Mouse (Mus musculus): ENCODE data around the gene Vill.
A peak's percentile ranks its signal among the peaks of the same experiment; 100 is the strongest.

Gene Vill

DNA sequence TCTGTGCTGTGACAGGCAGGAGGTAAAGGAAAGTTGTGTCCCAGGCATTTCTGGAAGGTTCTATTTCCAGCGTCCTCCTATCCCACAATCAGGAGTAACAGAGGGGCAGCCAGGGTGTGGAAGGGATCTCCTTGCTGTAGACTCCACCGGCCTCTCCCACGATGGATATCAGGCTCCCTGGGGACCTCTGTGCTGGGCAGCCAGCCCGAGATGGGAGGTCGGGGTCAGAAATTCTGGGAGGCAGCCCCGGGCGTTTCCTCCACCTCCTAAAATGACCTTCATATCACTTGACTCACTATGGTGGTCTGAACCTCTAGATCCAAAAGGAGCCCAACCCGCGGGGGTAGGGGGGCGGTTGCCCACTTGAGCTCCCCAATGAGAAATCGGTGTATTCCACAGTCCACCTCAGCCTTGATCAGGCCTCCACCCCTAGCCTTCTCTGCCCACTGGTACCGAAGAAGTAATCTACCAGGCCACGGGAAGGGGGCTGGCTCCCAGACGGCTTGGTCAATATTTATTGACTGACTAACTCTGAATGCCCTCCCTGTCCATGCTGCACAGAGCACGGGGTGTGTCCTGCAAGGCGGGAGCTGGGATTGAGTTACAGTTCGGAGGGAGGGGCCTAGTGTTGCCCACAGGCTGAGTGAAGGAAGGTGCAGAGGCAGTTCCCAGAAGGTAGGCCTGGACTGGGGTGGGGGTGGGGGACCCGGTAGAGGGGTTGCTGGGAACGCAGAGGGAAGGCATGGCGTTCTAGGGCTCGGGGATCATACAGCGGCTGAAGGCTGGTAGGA is at the start of gene Vill:
Gene Vill, plus strand, starts transcription at position 625 of the 791 bp plus-strand sequence.
- DNase-seq (ENCODE audit: low read depth), result no peak

DNA sequence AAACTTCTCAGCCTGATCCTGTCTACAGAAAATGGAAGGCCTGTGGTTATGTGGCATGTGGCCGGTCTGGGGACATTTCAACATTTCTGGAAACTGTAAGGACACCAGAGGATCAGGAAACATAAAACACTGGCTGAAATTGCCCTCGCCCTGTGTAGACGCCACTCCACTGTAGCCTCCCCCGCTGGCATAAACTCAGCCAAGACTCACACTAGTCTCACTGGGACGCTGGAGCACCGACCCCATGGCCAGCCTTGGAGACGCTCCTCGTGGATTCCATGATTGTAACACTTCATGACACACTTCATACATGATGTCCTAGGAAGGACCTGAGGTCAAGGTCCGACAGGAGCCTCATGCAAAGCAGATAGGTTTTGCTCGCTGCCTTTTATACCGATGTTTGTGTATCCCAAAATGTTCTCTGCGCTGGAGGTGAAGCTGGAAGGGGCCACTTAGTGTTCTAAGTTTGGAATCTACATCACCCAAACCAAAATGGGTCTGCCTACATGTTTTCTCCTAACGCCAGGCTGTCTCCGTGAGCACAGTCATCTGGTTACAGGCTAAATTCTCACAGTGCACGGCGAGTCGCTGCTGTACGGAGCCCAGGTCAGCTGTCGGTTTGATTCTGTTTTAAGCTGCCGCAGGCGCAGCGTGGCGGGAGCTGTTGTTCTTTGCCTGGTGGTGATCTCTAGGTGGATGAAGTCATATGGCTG is 48.4 kb upstream of the Vill start:
- DNase-seq (ENCODE audit: low read depth), result peak; percentile 16

DNA sequence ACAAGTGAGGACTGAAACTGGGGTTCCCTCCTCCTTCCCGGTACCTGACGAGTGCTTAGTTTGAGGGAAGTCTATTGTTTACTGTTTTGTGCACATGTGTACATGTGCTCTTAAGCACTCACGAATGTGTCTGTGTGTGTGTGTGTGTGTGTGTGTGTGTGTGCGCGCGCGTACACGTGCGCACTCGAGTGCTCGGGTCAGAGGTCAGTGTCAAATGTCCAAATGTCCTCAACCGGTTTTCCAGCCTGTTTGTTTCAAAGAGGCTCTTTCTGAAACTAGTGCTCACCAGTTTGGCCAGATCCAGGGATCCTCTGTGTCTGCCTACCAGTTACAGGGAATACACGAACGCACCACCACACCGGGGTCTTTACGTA is 47.9 kb upstream of the Vill start:
- no peak for DNase-seq (ENCODE audit: low read depth)

DNA sequence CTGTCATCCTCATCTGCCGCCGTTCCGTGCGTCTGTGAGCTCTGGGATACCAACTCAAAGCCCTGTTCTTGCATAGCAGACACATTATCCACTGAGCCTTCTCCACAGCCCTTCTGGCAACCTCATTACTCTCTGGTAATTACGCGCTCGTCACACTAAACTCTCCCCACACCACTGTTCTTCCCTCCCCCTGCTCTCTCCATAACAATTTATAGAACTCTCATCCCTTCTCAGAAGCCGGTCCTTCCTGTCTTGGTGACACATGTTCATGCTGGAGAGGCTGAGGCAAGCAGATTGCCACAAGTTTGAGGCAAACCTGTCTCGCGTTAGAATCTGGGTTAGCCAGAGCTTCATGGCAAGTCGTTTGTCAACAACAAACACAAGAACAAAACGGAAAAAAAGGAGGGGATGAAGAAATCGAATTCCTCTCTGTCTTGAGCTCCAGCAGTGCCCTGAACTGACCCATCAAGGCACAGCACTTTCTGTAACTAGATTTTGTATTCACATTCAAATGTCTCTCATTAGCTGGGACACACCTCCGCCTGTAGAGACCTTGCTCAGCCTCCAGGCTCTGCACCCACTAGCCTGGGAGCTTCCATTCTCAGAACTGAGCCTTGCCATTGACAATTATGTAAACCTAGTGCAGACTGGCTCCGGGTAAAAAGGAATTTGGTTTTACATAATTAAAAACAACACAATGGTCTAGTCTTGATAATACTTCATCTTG is 47.1 kb upstream of the Vill start:
- no peak for DNase-seq (ENCODE audit: low read depth)

DNA sequence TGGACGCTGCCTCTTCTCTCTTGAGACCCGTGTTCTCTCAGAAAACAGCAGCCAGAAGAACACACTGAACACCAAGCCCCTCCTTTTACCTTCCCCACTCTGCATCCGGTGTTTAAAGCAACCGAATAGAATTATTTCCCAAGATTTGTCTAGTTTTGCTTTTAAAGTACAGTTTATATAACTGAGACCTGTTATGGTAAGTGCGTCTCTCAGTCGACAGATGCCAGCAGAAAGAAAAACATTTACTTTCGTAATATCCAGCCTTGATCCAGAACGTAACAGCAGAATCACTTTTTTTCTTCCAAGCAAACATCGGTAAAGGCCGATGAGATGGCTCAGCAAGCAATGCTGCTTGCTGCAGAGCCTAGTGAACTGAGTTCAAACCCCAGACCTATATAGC is 45.3 kb upstream of the Vill start:
- no peak for DNase-seq (ENCODE audit: low read depth)

DNA sequence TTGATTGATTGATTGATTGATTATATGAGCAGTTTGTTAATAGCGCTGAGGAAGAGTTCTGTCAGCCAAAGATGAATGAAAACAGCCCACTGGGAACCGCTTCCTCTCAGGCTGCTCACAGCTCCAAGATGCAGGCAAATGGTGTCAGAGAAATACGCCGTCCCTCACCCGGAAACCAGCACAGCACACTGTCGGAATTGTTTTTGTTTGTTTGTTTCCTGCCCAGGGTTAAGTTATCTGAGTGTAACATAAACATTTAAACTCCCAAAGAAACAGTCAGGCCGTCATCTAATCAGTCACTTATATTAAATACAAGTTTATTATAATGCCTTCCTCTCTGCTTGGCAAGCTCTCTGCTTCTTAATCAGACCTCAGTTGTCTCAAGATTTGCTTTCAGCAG is 43.7 kb upstream of the Vill start:
- DNase-seq (ENCODE audit: low read depth), result no peak

DNA sequence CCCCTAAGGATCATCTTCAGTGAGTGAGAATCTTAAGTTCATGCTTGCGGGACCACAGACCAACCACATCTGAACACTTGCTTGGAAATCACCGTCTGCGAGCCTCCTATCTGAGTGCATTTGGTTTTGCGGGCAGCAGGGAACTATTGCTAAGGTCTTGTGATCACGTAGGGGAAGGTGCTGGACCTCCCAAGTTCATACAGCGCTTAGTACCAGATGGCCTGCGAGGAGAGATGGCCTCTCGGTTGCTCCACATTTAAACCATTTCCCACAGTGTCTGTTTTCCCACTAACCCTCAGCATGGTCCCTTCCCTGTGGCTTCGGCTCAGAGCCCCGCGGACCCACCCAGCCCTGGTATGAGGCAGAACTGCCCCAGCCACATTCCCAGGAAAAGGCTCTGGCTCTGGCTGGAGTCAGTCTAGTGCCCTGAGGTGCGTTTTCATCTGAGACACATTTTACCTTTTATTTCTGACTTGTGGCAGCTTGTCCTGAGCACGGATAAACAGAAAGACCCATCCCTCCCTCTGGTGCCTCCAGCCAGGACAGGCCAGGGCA is 42.3 kb upstream of the Vill start:
- no peak for DNase-seq (ENCODE audit: low read depth)

DNA sequence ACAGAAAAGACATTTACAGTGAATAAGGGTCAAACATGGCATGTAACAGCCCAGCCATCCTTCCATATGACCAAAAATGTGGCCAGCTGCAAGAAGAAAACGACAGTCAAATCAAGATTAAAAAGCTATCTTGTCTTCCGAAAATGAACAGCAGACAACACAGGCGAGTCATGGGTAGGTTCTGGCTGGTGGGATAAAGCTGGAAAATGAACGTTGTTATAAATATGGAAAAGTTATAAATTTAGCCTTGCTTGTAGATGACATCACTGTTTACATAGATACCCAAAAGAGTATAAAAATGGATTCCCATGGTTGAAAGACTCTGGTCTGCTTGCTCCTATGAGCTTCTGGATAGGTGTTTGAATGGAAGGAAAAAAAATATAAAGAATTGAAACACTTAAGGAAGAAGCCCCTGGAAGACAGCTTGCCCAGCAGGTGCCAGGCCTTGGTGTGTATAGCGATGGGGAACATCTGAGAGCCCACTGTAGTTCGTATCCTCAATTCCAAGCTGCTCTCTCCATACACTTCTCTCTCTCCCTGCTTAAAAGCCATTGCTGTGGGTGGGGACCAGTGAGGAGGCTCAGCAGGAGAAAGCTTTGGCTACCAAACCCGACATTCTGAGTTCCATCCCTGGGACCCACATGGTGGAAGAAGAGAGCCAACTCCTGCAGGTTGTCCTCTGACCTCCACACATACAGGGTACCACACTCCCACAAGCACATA is 35.6 kb upstream of the Vill start:
- DNase-seq (ENCODE audit: low read depth), result no peak

DNA sequence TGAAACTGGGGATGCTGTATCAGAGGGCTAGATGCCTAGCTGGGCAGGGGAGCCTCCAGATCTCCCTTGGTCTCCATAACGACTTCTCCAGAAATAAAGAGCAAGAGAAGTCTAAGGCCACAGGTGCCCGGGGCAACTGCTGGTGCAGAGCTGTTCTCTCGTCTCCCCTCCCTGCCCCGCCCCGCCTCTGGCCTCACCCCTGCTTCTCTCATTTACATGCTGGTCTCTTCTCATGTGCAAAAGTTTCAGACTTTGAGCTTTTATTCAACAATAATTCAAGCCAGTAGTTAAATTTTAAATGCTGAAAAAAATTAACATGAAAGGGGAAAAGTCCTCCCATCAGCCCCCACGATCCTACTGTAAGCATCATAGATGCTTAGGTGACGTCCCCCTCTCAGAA is 30.8 kb upstream of the Vill start:
- DNase-seq (ENCODE audit: low read depth), result no peak

DNA sequence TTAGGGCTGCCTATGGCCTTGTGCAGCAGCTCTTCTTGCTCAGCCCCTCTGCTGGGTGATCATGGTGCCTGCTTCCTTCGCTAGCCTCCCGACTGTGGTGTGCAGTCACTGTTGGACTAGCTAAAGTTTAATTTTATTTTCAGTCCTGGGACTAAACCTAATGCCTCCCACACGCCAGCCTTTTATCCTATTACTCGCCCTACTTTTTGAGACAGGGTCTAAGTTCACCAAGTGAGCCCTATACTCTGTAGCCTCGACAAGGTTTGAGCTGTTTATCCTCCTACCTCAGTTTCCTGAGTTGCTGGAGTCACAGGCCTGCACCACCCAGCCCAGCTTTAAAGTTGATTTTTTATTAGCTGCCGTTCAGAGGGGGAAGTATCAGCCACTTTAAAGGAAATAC is 27.3 kb upstream of the Vill start:
- DNase-seq (ENCODE audit: low read depth), result no peak

DNA sequence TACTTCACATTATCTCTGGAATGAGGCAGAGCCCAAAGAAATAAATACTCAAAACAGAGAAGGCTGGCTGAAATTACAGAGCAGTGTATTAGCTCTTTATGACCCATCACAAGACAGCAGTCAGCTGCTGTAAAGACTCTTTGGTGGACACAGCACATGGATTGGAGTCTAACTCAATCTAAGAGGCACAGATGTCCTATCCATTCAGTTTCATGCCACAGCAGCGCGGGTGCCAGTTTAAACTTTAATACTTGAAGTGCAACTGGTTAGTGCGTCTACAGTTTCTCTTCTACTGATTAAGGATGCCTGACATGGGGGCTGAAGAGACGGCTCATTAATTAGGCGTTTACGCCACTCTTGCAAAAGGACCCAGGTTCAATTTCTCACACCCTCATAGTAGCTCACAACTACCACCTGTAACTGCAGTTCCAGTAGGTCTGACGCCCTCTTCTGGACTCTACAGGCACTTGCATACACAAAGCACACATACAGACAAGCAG is 26.7 kb upstream of the Vill start:
- no peak for DNase-seq (ENCODE audit: low read depth)

DNA sequence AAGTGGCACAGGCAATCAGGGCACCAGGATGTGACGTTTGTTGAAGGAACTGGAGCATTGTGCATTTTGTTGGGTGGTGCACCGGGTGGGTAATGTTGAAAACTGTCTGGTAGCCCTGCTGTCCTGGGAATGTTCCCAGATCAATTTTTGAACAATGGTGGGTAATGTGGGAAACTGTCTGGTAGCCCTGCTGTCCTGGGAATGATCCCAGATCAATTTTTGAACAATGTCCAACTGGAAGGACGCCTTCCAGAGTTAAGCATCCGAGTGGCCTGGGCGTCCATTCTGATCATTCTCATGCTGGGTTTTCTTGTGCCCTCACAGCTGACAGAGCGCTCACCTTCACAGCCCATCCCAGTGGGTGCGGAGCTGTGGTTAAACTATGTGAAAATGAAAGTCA is 25.2 kb upstream of the Vill start:
- no peak for DNase-seq (ENCODE audit: low read depth)

DNA sequence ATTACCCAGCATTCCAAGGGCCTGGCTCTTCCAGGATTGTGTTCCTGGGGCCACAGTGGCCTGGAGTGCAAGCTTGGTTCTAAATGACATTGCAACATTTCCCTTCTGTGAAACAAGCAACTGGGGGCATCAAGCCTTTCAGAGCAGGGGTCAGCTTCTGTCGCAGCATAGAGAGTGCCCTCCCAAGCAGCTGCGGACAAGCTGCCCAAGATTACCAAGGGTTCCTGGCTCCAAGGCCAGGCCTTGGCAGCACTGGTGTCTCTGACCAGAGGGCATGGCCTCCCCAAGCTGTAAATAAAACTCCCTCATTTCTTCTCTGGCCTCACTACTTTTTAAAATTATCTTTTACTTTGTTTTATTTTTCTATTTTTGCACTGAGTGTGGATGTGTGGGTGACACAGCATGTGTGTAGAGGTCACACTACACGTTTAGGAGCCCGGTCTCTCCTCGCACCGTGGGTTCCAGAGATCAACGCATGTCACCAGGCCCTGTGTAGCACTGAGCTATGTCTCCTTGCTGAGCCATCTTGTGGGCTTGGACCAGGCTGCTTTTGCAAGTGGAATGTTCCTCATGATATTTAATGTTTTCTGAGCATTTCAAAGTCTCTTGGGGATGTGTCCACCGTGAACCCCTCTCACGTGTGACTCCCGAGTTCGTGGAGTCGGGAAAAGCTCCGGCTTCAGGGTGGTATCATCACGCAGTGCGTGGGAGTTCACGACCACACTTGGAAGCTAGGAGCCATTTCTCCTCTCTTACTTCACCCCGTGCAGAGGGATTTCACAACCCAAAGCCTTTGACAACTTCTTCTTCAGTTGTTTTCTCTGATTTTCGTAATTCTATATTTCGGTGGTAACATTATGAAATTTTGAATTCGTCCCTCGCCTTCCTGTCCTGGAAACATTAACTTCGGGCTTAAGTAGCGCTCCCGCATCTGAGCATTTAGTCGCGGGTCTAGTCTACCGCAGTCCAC is 24.1 kb upstream of the Vill start:
- peak; percentile 44 for DNase-seq (ENCODE audit: low read depth)

DNA sequence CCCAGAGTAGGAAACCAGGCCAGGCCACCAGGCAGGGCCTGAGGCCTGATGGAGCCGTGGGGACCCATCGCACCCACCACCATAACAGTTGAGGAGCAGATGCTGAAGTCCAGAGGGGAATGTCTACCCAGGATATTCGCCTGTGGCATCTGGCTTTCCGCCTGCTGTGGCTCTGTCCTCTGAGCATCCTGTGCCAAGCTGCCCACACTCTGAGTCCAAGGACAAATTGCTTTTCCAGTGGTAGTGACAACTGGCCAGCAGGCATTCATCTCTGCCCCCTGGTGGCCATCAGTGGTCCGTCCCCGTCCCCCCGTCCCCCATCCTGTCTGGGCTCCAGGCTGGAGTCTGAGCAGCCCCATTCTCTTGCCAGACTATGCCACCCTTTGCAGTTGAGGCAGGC is 23.0 kb upstream of the Vill start:
- DNase-seq (ENCODE audit: low read depth), result peak; percentile 40

DNA sequence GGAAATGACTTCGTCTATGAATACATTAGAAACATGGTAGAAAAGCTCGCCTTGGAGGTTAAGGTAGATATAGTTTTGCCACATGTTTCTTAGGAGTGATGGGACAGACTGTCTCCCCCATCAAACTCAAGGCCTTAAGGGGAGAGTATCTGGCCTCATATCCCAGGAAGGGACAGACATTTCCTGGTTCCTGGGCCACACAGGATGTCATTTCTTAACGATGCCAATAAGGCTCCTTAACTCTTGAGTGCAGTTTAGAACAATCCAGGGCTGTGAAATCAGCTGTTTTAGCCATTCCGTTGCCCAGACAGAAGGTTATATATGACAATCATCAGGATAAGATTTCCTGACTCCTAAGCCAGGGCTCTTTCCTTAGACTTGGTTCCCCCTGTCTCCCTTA is 21.5 kb upstream of the Vill start:
- no peak for DNase-seq (ENCODE audit: low read depth)

DNA sequence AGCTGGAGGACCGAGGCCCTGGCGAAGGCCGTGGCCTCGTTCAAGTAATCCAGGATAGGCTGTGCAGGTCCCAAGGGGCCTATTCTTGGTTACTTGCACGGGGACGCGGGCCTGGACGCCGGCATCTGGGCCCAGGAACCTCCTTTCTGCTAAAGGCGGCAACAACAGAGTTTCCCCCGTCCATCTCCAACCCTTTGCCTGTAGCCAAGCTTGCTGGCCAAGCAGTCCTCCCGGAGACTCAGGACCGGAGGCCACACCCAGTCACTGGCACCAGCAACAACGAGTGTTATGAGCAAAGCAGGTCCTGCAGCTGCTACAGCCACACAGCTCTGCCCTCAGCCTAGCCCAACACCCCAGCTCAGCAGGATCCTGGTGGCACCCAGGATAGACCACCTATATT is 20.8 kb upstream of the Vill start:
- no peak for DNase-seq (ENCODE audit: low read depth)

DNA sequence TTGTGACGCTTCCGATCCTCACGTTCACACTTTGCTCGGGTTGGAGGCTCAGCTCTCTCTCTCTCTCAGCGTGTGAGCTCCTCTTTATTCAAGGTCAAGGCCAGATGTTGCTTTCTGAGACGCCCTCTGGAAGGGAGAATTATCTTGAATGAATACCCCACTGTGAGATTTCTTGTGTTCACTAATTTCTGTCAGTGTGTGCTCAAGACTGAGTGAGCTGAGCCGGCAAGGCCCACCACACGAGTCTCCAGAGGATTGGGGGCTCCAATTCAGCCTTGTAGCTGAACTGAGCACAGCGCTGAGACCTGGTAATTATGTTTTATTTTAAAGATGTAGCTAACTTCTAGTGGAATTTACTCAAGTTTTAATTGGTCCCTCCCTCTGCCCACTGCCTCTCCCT is 20.0 kb upstream of the Vill start:
- DNase-seq (ENCODE audit: low read depth), result no peak

DNA sequence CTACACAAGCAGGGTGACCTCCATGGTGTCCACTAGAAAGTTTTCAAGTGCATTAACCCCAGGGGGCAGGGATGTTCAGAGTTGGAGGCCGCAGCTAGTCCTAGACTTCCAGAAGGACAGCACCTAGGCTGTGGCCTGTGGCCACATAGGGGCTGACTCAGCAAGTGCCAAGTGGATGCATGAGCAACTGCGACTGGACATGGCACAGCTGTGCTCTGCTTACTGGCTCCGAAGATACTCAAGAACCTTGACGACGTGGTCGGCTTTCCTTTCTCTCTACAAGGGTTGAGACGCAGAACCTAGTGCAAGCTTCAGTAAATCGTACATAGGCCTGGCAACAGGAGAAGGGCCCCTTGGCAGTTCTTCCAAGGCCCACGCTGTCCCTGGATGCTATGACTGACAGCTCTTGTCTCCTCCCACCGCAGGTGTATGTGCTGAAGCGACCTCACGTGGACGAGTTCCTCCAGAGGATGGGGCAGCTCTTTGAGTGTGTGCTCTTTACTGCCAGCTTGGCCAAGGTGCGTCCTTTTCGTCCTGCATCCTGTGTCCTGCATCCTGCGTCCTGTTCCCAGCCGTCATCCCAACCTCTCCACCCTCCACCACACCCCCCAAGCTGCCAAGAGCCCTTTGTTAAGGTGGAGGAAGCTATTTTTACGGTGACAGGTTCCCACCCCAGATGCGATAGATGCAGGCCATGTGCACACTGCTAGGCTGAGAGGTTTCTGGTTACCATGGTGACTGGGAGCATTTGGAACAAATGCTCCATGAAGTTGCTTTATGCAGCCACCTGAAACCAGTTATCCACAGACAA is 19.3 kb upstream of the Vill start:
- no peak for DNase-seq (ENCODE audit: low read depth)

DNA sequence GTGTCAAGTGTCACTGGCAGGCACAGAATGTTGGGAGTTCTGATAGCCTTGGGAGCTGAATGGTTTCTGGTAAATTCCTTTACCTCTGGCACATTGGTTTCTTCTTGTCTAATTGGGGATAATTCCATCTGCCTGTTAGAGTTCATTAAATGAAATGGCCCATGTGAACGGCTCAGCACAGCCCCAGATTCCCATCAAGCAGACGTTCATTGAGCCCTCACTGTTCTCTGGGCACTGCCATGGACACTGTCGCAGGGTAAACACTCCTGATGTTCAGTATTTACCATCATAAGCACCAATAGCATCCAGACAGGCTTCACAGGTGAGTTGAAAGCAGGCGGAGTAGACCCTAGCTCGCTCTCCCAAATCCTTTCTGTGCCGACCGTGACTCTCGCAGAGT is 18.5 kb upstream of the Vill start:
- no peak for DNase-seq (ENCODE audit: low read depth)
